Mouse (Mus musculus) forebrain, embryonic 15.5 days (tissue): Measurements from ENCODE around the gene Klhl5. TPM values are rescaled to one million over a fixed set of nuclear protein-coding genes. Genes with fewer than 3 reads are reported as not detected.

Source experiments
- ATAC-seq: fragments of 200-750 bp; cut with Nextera tagmentation; replicated peaks from 2 replicates; pipeline ENCODE4 v1.8.0; 2017; ENCODE audit warnings: mild to moderate bottlenecking, moderate TSS enrichment, moderate library complexity
- H3K27ac ChIP-seq: fragments of 300-500 bp; sonication (generic); replicated peaks from 2 replicates; pipeline ENCODE4 v1.5.1; 2015; ENCODE audit warnings: mild to moderate bottlenecking, inconsistent platforms
- H3K27me3 ChIP-seq: fragments of 300-500 bp; sonication (generic); 2 replicates; pipeline ENCODE4 v1.6.1; 2015; ENCODE audit warnings: inconsistent platforms
- H3K36me3 ChIP-seq: fragments of 300-500 bp; sonication (generic); 2 replicates; pipeline ENCODE4 v1.6.1; 2015; ENCODE audit warnings: mild to moderate bottlenecking, inconsistent platforms
- H3K4me1 ChIP-seq: fragments of 300-500 bp; sonication (generic); 2 replicates; pipeline ENCODE4 v1.6.1; 2015; ENCODE audit warnings: inconsistent platforms
- H3K4me2 ChIP-seq: fragments of 300-500 bp; sonication (generic); replicated peaks from 2 replicates; pipeline ENCODE4 v1.6.1; 2015; ENCODE audit warnings: mild to moderate bottlenecking, inconsistent platforms
- H3K4me3 ChIP-seq: fragments of 300-500 bp; sonication (generic); 2 replicates; pipeline ENCODE4 v1.5.1; 2015; ENCODE audit warnings: mild to moderate bottlenecking, inconsistent platforms
- H3K9ac ChIP-seq: fragments of 300-500 bp; sonication (generic); replicated peaks from 2 replicates; pipeline ENCODE4 v1.6.1; 2015; ENCODE audit warnings: mild to moderate bottlenecking, inconsistent platforms
- H3K9me3 ChIP-seq: fragments of 300-500 bp; sonication (generic); 2 replicates; pipeline ENCODE4 v1.6.1; 2016; ENCODE audit warnings: inconsistent platforms
- WGBS: fragments of 180-500 bp; shearing (Covaris S2); methylation state at CpG from one replicate; pipeline ENCODE4 v1.1.7; 2015; ENCODE audit warnings: mixed read lengths; 5-methylcytosine and 5-hydroxymethylcytosine counted together
- polyA plus RNA-seq: library from polyadenylated mRNA; unstranded; fragments of >200 nt; fragmentation: Nextera tagmentation; extraction: Ambion mirVana; gene quantifications from 2 replicates; pipeline ENCODE4 v1.2.1, GENCODE M21; 2015

Klhl5 gene
- polyA plus RNA-seq, 1 experiment from 2014 or later = 60.4 TPM

DNA sequence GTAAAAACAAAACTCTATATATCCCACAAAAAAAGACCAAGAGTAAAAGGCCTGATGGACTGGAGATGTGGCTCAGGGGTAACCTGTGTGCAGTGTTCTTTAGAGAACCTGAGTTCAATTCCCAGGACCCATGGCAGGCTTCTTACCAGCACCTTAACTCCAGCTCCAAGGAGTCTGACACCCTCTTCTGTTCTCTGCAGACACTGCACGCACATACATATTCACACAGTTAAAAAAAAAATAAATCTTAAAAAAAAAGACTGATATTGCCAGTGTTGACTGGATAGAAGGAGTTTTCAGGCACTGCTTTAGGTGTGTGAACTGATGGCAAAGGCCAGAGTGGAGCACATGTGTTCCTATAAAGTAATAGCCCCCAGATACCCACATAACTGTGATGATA lies 18.8 kb downstream of the Klhl5 start:
- H3K9me3 ChIP-seq = no peaks in the 10 kb centered on the region
- H3K36me3 ChIP-seq = no peaks in the 10 kb centered on the region
- no peak overlapping the region for H3K4me2 ChIP-seq
- H3K4me1 ChIP-seq = peaks cover 16% of the 10 kb centered on the region
- H3K4me3 ChIP-seq = no peak overlapping the region
- no peak overlapping the region for H3K27ac ChIP-seq
- ATAC-seq = no peak
- 100% methylated on average over 1 of the region's 1 CpGs for WGBS
- H3K9ac ChIP-seq = no peak overlapping the region
- H3K27me3 ChIP-seq = no peaks in the 10 kb centered on the region

DNA sequence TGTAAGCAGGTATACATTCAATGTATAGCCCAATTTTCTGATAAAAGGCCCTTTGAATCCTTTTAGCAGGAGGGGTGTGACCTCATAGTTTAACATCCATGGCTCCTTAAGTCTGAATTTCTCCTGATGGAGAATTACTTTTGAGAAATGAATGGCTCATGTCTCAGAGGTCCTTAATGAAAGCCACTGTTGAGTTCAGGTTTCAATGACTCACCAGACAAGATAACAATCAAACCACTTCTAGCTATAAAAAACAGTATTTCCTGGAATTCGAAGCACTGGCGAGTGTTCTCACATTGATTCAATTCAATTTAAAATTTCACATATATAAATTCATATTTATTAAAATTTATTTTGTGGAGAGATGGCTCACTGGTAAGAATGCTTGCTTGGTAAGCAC lies 21.1 kb downstream of the Klhl5 start:
- no peak overlapping the region for H3K27ac ChIP-seq
- no peaks in the 10 kb centered on the region for H3K36me3 ChIP-seq
- ATAC-seq = no peak
- H3K27me3 ChIP-seq = no peaks in the 10 kb centered on the region
- no peak overlapping the region for H3K4me2 ChIP-seq
- H3K4me3 ChIP-seq = no peak overlapping the region
- H3K9me3 ChIP-seq = no peaks in the 10 kb centered on the region
- H3K4me1 ChIP-seq = peaks cover 22% of the 10 kb centered on the region
- WGBS = 51% methylated on average over 2 of the region's 2 CpGs
- H3K9ac ChIP-seq = no peak overlapping the region

DNA sequence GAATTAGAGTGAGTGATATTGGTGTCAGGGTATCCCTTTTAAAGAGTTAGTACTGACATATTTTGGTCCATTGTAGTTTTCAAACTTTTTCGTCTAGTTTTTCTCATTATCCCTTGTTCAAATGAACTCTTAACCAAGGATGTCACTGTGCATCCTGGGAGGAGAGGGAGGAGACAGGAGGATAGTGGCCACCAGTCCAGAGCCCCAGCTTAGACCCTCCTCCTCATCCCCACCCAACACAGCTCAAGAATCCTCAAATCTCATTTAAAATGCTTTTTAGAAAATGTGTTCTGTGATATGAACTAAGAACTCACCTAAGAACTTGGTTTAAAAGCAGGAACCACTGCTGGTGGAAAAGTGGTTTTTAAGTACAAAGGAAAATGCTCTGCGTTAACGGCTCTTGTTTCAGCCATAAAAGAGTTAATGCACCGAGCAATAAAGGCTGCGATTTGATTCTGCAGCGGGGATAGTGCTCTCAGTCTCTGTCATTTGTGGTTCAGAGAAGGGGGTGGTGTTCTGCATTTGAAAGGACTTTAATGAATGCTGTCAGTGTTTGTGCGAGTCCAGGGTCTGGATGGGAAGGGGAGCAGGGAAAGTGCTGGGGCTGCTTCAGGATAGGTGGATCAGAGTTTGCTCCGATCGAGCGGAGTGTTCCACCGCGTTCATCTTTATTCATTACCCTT lies 23.3 kb downstream of the Klhl5 start:
- Histone ChIP-seq H3K4me3 (peak overlapping the region; percentile 77), H3K9me3 (no peaks in the 10 kb centered on the region), H3K9ac (peak overlapping the region; percentile 87), H3K27ac (peak overlapping the region; percentile 92), H3K36me3 (no peaks in the 10 kb centered on the region), H3K4me2 (peak overlapping the region; percentile 62), H3K4me1 (peaks cover 31% of the 10 kb centered on the region), H3K27me3 (no peaks in the 10 kb centered on the region)
- peak; percentile 94 for ATAC-seq
- WGBS = 1% methylated on average over 12 of the region's 12 CpGs

DNA sequence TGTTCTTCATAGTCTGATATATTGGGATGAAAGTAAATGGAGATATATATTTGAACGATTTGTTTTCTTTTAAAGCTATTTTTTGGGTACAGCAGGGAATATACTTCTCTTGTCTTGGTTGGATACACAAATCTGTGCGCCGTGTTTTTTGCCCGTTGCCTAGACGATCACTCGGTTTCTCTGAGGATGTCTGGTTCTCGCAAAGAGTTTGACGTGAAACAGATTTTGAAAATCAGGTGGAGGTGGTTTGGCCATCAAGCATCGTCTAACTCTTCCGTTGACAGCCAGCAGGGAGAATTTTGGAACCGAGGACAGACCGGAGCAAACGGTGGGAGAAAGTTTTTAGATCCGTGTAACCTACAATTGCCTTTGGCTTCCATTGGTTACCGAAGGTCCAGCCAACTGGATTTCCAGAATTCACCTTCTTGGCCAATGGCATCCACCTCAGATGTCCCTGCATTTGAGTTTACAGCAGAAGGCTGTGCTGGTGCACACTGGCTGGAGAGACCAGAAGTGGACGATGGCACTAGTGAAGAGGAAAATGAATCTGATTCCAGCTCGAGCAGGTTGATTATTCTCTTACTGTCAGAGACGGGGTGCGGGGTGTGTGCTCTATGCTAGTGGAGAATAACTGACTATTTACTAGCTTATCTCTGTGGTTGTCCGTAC lies 24.0 kb downstream of the Klhl5 start:
- Histone ChIP-seq H3K4me1 (peaks cover 38% of the 10 kb centered on the region), H3K4me3 (peak overlapping the region; percentile 77), H3K4me2 (peak overlapping the region; percentile 62), H3K36me3 (no peaks in the 10 kb centered on the region), H3K9me3 (no peaks in the 10 kb centered on the region), H3K27ac (peak overlapping the region; percentile 92), H3K9ac (peak overlapping the region; percentile 87), H3K27me3 (no peaks in the 10 kb centered on the region)
- ATAC-seq = peak; percentile 55
- 1% methylated on average over 20 of the region's 20 CpGs for WGBS

DNA sequence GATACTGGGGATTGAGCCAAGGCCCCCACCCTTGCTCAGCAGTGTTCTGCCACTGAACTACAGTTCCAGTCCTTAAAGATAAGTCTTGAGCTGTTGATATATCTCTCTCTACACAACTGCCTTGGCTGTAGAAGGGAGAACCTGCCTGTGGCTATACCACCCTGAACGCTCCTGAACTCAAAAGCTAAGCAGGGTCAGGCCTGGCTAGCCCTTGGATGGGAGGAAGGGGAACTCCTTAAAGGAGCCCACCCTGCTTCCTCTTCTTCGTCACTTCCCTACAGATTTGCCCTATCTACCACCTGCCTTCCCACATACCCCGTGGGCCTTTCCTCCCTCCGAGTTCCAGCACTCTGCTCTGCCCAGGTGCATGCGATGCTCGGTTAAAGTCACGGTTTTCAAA lies 28.8 kb downstream of the Klhl5 start:
- H3K36me3 ChIP-seq = peaks cover 1% of the 10 kb centered on the region; the same call in 1 of the 2 replicates
- H3K9ac ChIP-seq = no peak overlapping the region
- no peak overlapping the region for H3K4me2 ChIP-seq
- no peaks in the 10 kb centered on the region for H3K27me3 ChIP-seq
- no peaks in the 10 kb centered on the region for H3K9me3 ChIP-seq
- no peak overlapping the region for H3K4me3 ChIP-seq
- 87% methylated on average over 7 of the region's 7 CpGs for WGBS
- peaks cover 30% of the 10 kb centered on the region for H3K4me1 ChIP-seq
- no peak overlapping the region for H3K27ac ChIP-seq
- ATAC-seq = no peak

DNA sequence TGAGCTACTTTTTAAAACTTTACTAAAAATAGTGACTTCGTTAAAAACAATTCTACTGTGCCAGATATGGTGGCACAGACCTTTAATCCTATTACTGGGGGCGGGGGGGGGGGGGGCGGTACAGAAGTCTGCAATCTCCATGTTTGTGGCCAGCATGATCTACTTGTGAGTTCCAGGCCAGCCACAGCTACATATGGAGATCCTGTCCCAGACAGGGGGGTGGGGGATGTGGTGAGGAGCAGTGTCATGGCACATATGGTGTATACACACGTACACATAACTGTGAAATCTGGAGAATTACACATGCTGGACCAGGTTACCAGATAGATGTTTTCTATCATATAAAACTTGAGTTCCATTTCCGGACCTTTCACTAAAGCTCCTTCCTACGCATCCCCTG lies 29.7 kb downstream of the Klhl5 start:
- WGBS = 69% methylated on average over 6 of the region's 6 CpGs
- H3K9ac ChIP-seq = no peak overlapping the region
- H3K4me1 ChIP-seq = peaks cover 30% of the 10 kb centered on the region
- ATAC-seq = no peak; the same call in 1 of the 2 replicates
- H3K4me3 ChIP-seq = no peak overlapping the region
- no peak overlapping the region for H3K27ac ChIP-seq
- H3K4me2 ChIP-seq = no peak overlapping the region
- no peaks in the 10 kb centered on the region for H3K27me3 ChIP-seq
- no peaks in the 10 kb centered on the region for H3K9me3 ChIP-seq
- peaks cover 9% of the 10 kb centered on the region for H3K36me3 ChIP-seq

DNA sequence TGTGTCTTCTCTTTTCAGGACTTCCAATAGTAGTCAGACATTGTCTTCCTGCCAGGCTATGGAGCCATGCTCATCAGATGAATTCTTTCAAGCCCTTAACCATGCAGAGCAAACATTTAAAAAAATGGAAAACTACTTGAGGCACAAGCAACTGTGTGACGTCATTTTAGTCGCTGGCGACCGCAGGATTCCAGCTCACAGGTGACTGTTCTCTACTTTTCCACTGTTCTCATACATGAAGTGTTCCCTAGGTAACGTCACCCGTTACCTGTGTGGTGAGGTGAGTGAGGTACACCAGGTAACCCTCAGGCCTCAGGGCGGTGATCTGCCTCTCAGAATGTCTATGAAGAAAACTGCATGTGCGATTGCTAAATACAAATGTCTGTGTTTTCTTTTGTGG lies 33.9 kb downstream of the Klhl5 start:
- Histone ChIP-seq H3K9ac (no peak overlapping the region), H3K36me3 (peaks cover 34% of the 10 kb centered on the region), H3K9me3 (no peaks in the 10 kb centered on the region), H3K4me3 (no peak overlapping the region), H3K4me1 (peaks cover 16% of the 10 kb centered on the region), H3K4me2 (no peak overlapping the region), H3K27ac (no peak overlapping the region), H3K27me3 (no peaks in the 10 kb centered on the region)
- ATAC-seq = no peak
- WGBS = 92% methylated on average over 8 of the region's 8 CpGs

DNA sequence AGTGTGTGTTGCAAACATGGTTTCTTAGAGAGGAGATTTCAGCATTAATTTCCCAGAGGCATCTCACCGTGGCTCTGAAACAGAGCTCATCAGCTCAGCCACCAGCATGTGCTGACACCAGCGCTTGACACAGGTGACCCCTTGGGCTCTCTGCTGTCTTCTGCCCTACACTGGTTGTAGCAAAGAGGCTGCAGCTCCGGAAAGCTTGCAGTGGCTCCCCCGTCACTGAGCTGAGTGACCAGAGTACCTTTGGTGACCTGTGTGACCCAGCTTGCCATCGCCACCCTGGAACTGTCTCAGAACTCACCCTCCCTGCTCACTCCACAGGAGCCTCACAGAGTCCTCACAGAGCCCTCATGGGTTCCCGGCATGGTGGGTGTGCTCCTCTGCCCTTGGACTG lies 34.9 kb downstream of the Klhl5 start:
- Histone ChIP-seq H3K9ac (no peak overlapping the region), H3K4me1 (peaks cover 7% of the 10 kb centered on the region; the same call in 1 of the 2 replicates), H3K4me2 (no peak overlapping the region), H3K27me3 (no peaks in the 10 kb centered on the region), H3K36me3 (peaks cover 41% of the 10 kb centered on the region), H3K9me3 (no peaks in the 10 kb centered on the region), H3K4me3 (no peak overlapping the region), H3K27ac (no peak overlapping the region)
- 89% methylated on average over 6 of the region's 6 CpGs for WGBS
- no peak for ATAC-seq

DNA sequence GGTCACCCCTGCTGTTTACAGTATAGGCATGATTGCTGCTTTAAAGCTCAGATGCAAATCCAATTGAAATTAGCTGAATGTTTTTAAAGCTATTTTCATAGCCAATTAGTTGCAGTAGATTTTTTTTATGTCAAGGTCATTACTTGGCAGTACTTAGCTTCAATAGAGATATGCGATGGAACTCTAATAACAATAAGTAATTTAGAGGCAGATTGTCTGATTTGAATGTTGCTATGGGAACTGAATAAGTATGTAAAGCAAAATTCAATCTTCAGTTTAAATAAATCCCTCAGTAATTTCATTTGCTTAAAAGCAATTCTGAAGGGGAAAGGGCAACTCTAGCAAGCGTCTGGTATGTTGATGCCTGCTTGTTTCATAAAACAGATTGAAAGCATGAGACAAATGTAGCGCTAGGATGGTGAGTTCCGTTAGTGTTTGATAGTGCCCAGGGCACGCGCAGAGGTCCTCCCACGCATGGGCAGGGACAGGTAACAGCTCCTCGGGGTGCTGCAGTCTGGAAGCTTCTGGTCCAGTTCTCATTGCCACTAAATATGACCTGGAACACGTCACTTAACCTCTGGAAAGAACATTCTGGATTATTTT lies 38.3 kb downstream of the Klhl5 start:
- peak; percentile 55; the same call in 1 of the 2 replicates for ATAC-seq
- peaks cover 72% of the 10 kb centered on the region for H3K36me3 ChIP-seq
- 76% methylated on average over 9 of the region's 9 CpGs for WGBS
- no peaks in the 10 kb centered on the region for H3K27me3 ChIP-seq
- peaks cover 7% of the 10 kb centered on the region; the same call in 1 of the 2 replicates for H3K4me1 ChIP-seq
- no peaks in the 10 kb centered on the region for H3K9me3 ChIP-seq
- H3K27ac ChIP-seq = peak overlapping the region; percentile 60
- no peak overlapping the region for H3K9ac ChIP-seq
- H3K4me2 ChIP-seq = no peak overlapping the region
- H3K4me3 ChIP-seq = no peak overlapping the region

DNA sequence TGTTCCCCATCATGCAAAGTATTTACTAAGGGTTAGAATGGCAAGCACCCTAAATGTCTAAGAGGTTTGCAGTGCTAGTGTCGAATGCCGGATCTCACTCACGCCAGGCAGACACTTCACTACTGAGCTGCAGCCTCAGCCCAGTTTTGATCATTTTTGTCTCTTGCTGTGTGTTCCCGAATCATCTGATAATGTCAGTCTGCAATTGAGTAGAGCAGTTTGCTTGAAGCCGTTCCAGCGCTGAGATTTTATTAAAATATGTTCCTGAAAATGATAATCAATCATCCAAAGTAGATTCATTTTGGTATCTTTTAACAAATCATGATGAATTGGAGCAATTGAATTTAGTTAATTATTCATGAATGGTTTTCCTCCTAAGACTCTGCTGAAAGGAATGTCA lies 39.4 kb downstream of the Klhl5 start:
- Histone ChIP-seq H3K27ac (no peak overlapping the region), H3K9me3 (no peaks in the 10 kb centered on the region), H3K27me3 (no peaks in the 10 kb centered on the region), H3K4me1 (peaks cover 7% of the 10 kb centered on the region; the same call in 1 of the 2 replicates), H3K4me3 (no peak overlapping the region), H3K4me2 (no peak overlapping the region), H3K36me3 (peaks cover 71% of the 10 kb centered on the region), H3K9ac (no peak overlapping the region)
- 88% methylated on average over 6 of the region's 6 CpGs for WGBS
- no peak for ATAC-seq

DNA sequence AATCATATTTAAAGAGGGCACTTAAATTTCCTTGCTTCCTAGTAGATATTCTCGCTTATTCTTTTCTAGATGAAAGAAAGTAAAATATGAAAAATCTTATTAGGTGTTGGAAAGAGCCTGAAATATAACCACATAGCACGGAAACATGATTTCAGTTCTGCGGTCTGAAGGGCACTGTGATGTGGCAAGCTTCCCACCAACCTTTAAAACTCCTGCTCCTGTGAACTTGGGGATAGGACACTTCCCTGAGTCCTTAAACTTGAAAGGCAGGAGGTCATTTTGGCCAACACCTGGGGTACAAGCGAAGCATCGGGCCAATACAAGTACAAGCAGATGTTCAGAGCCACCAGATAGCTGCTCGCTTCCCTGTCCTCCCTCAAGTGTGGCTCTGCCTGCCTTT lies 42.4 kb downstream of the Klhl5 start:
- Histone ChIP-seq H3K9me3 (no peaks in the 10 kb centered on the region), H3K4me1 (peaks cover 7% of the 10 kb centered on the region; the same call in 1 of the 2 replicates), H3K27ac (no peak overlapping the region), H3K36me3 (peaks cover 76% of the 10 kb centered on the region), H3K4me2 (no peak overlapping the region), H3K4me3 (no peak overlapping the region), H3K9ac (no peak overlapping the region), H3K27me3 (no peaks in the 10 kb centered on the region)
- no peak for ATAC-seq
- 95% methylated on average over 6 of the region's 6 CpGs for WGBS

DNA sequence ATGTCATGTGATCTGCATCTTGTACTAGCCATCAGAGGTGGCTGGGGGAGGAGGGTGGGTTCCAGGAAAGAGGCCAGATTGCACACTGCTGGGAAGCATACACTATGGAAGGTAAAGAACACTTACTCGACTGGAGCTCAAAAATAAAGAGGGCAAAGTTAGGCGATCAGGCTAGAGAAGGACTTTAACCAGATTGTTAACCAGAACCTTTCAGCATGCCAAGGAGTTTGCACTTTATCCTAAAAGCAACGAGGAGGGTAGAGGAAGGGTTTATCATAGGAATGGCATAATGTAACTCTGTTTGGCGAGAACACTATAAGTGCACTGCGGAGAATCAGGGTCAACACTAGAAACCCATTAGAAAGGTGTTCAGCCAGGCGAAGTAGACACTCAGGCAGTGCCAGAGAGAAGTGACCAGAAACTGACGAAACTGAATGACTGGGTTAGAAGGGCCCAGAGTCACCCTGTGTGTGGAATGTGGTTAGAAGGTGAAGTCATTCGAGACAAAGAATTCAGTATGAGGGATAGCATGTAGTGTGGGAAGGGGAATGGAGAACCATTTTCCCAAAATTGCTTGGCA lies 43.1 kb downstream of the Klhl5 start:
- H3K4me2 ChIP-seq = no peak overlapping the region
- H3K4me3 ChIP-seq = no peak overlapping the region
- H3K27ac ChIP-seq = no peak overlapping the region
- no peak for ATAC-seq
- H3K9me3 ChIP-seq = no peaks in the 10 kb centered on the region
- peaks cover 72% of the 10 kb centered on the region for H3K36me3 ChIP-seq
- H3K4me1 ChIP-seq = 0 out of 2 replicates have a peak, but pooled peaks cover 2% of the 10 kb centered on the region
- no peaks in the 10 kb centered on the region for H3K27me3 ChIP-seq
- H3K9ac ChIP-seq = no peak overlapping the region
- WGBS = 90% methylated on average over 8 of the region's 8 CpGs
